Mouse (Mus musculus): ENCODE results near the gene Cadm1. TPM values are rescaled to one million over a fixed set of nuclear protein-coding genes. Genes with fewer than 3 reads are reported as not detected.
A peak's percentile ranks its signal among the peaks of the same experiment; 100 is the strongest.

Cadm1 gene
- total RNA-seq, 1 experiment from 2014 or later: 31.9 TPM

DNA sequence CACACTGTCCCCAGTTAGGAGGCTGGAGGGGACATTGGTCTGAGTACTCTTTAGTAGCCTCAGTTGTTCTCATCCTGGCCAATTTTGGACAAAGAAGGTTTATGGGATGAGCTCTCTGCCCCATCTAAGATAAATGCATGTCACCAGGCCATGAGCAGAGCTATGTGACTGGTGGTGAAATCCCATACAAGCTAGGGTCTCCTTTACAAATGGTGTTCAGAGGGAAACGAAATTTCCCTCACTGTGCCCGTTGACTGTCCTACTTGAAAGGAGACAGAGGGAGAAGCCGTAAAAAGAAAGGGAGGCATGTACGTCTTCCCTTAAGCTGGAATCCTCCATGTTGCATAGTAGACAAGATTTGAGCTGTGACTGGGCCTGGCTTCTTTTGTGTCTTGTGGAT is 272.6 kb downstream of the Cadm1 start:
- no peak for DNase-seq

DNA sequence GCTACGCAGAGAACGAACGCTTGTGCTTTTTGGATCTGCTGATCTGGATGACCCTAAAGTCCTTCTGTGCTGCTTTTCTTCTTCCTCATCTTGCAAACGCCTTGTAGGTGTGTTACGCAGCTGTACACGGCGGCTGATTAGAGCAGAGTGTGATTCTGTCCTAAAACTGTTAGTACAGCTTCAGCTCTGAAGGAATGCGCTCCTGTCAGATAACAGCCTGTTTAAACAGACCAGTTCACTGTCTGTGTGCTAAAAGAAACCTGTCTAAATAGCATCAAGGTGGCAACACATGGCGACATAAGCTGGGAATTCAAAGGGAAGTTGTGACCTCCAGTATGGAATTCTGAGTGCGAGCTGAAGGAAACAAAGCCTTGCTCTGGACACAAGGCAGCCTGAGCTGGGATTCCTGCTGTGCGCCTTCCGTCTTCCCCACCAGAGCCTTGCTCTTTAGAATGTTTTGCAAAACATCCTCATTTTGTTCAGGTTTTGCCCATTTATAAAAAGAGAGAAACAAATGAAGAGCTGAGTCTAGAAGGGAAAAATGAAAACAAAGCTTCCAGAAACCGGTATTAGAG is 273.6 kb downstream of the Cadm1 start:
- no peak for DNase-seq

DNA sequence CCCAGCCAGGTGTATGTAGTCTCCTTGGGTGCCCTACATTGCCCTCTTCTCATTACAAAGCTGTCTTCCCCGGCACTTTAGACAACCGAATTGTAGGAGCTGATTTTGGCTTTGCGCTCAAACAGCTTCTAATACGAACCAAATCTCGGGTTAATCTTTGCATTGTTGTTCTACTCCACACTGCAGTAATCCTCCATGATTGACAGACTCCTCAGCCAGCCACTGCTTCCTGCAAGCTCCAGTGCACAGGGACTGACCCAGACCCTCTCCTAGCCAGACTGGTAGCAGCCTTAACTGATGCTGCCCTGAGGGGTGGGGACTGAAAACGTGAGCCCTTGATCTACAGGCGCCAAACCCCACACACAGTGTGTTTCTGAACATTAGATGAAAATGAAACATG is 275.7 kb downstream of the Cadm1 start:
- no peak for DNase-seq

DNA sequence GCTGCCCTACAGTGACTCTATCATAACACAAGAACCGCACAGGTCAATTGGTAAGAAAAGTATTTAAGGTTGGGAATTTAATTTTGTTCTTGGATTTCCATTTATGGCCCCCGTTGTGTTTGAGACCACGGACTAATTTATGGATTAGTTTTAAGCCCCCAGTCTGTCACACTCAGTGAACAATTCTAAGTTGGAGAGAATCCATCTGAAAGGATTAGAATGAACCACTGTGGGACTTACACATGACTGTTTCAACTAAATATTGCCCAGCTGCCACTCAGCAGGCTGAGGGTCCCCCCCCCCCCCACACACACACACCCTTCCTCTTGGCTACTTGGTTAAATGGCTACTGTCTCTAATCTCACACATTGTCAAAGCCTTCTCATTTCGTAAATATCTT is 295.7 kb downstream of the Cadm1 start:
- DNase-seq: no peak

DNA sequence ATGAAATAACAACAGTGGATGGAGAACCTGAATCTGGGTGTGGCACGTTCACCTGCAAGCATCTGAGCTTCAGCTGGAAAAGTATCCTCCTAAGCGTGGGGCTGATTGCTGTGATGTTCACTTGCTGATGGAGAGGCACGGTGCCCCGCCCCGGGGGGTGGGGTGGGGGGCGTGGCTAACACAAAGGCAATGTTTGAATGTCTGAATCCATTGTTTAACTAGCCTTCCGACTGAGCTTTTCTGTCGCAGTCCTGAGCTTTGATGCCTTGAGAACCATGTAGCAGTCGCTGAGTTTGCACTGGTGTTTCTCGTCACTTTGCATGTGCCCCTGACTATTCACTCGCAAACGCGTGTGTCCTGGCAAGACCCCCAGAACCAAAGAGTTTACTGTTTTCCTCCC is 298.8 kb downstream of the Cadm1 start:
- DNase-seq: peak; percentile 61

DNA sequence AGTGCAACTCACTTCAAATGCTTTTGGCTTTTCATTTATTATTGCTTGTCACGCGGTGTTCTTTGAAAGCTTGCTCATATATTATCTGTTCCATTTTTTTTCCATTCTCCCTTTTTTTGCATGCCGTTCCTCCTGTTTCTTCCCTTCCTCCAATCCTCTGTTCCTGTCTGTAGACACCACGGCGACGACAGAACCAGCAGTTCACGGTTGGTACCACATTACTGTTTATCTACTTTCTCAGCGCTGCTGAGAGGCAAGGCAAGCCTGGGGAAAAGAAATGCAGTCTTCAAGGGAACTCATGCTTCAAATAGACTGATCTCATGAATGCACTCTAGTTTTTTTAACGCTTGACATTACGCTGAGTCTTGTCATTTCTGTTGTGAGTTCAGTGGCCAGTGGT is 299.2 kb downstream of the Cadm1 start:
- DNase-seq: no peak

DNA sequence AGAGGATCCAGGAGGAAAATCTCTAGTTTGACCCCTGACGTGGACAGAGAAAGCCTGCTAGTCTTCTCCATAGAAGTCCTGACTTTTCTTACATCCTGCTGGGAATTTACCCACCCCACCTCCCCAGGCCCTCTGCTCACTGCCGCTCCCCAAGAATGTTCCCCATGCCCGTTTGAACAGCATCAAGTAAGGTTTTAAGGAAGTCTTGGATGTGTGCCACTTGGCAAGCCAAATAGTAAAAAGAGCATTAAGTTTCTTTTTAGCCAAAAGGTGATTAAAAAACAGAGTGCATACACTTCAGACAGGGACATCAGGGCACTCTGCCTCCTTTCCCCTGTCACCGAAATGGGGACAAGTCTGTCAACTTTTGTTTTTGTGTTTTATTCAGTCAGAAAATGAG is 299.9 kb downstream of the Cadm1 start:
- DNase-seq: no peak

DNA sequence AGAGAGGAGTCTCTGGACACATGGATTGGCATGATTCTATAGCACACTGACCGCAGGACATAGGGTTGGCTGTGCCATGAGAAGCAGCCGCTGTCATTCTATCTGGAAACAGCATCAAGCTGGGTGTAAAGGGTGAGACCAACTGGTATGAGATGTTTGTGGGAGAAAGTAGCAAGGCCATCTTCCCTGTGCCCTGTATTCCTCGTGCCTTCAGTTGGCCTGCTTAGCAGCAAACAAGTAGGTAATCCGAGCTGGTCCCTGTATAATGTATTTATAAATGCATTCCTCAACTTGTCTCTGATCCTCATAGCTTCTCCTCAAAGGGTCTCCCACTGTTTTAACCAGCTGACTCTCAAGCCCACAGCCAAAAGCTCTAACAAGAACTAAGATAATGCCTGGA is 301.4 kb downstream of the Cadm1 start:
- DNase-seq: no peak

DNA sequence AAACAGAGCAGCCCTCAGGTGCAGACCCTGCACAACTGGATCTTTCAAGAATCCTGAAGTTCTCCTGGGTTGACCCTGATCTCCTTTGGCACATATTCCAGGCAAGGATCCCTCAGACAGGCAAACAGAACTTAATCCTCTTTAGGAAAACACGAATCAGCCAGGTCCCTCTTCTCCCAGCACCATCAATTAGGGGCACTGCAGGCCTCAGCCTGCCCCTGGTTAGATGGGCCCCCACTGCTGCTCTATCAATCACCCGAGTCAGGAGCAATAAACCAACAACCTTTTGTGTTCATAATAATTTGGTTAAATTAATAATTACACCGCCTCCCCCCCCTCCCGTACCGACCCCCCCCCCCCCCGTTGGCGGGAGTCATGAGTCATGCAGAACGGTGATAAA is 308.2 kb downstream of the Cadm1 start:
- no peak for DNase-seq

DNA sequence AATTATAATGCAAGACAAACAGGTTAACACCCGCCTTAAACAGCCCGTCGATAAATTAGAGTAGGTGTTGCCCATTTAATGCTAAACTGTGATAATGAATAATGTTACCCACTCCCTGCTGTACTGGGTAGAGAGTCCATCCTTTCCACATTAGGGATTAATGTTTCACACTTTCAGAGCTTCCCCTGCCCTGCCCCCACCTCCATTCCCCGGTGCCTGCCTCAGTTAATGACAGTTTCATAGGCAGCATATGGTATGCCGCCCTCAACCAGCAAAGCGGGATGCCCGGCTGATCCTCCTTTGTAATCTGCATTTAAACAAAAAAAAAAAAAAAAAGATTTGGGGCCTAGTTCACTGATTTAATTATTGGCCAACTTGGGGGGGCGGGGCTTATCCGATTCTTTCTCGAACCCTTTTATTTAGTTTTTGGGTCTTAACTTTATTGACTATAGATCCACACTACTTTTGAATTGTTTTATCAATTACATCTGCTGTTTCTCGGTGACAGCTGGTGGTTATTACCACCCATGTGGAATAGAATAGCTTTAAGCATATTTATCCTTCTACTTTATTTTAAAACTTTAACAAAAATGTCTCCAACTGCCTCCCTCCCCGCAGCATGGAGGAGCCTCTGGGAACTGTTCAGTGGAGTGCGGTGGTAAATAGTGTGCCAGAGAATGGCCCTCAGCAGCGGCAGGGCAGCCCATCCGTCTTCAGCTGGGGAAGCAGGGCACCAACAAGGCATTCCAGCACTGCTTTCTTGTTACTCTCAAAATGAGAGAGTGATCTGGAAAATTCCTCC is 309.1 kb downstream of the Cadm1 start:
- DNase-seq: no peak

DNA sequence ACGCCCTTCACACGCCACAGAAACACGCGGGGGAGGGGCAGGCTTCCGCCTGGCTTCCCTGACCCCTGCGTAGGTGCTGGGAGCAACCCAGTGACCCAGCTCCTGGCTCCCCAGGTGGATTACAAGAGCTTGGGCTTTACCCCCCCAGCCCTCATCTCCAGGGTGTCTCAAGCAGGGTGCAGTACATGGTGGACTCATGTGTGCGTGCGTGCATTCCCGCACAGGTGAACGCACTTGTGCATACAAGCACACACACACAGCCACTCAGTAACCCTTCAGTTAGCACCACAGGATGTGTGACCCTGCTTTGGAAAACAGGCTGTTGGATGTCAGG is 309.7 kb downstream of the Cadm1 start:
- DNase-seq: no peak

DNA sequence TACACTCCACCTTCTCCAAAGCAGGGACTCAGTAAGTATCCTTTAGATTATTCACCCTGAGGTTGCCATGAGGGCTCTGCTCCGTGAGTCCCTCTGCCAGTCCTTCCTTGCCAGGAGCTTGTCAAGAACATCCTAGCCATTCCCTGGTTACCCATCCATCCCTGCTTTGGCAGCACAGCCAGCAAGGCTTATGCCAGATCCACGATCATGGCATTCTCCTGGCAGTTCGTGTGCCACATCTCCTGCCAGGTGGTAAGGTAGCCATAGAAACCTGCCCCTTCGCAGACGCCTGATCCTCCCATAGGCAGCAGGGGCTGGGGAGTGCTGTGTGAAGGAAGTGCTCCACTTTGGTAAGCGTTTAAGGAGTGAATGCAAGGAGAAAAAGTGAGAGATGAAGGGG is 313.4 kb downstream of the Cadm1 start:
- DNase-seq: no peak

DNA sequence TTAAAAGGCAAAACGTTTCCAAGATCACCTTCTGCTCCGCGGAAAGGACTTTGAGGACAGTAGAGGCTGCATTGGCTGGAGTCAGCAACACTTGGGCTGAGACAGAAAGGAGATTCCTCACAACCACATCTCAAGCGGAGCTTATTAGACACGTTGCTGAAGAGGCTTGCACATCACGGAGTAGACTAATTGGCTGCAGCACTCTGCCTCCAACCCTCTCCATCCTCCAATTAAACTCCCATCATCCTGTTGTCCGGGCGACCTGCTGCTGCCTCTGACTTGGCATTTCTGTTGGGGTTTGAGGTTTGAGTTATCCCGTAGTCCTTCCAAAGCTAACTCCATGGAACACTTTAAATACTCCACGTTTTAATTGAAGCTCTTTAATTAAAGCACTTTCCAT is 316.3 kb downstream of the Cadm1 start:
- DNase-seq: no peak

DNA sequence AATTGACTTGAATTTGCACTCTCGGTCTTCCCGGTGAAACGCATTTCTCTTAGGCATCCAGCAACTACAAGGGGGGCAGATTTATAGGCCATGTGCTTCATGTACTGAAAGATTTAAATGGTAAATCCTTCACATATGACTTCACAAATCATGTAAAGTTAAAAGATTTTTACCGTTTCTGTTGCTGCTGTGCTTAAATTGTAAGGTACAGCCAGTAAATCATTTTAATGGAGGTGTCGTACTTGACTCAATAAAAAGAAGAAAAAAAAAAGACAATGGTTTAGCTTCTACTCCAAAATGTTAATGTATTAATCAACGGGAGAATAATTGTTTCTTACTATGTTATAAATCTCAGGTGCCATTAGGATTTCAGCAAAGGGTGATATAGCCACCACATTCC is 317.0 kb downstream of the Cadm1 start:
- DNase-seq: no peak

DNA sequence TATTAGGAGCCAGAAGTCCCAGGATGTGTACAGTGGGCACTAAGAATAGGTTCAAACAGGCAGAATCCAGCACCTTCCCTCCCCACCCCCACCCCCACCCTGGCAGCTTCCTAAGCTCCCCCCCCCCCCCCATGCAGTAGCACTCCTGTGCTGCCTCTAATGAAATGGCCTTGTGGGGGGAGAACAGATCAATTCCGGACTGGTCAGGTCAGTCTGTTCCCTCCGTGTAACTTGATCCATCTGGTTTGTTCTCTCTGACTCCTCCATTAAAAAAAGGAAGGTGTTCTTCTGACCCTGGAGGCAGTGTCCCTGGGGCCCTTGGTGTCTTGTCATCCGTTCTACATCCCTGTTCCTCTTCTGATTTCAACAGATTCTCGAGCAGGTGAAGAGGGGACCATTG is 317.8 kb downstream of the Cadm1 start:
- DNase-seq: no peak

DNA sequence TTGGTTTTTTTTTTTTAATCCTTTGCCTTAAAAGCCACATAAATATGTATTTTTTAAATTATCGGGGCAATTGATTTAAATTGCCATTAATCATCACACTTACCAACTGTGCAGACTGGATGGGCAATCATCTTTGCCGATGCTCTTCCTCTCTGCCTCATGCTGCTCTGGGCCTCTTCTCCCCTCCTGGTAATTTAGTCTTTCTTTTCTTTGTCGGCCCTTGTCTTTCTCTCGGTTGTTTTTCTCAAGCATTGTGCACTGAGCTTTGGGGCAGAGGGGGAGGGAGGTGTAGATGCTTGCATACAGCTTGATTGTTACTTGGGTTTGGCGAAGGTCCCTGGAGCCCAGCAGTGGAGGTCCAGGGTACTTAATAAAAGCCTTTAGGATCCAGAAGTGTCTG is 318.8 kb downstream of the Cadm1 start:
- no peak for DNase-seq

DNA sequence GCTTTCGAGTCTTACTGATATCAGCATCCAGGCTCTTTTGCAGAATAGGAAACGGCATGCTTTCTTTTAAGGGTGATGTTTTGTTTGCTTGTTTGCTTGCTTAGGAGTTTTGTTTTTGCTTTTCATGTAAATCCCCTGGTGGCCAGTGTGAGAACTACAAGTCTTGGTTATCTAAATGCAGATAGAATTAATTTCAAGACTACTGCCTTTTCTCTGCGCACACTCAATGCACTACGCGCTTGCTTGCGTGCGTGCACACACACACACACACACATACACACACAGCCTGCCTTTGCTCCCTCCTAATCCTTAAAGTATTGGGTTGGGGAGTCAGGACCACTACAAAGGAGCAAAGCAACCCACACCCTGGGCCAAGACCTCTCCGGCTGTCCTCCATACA is 326.3 kb downstream of the Cadm1 start:
- peak; percentile 34 for DNase-seq

DNA sequence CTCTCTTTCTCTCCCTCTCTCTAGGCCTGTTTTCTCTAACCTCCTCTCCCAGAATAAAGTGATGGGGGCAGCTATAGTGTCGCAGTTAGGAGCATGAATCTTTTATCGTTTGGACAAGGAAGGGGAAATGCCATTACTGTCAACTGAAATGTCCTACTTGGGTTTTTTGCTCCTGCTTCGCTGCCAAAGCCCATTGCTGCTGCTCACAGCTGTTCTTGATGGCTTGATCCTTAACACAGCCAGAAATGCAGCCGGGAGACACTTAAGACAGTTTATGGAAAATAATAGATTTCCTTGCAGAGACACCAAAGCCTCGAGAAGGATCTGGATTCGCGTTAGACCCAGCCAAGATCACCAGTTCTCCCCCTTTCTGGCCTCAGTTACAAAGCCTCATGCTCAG is 327.3 kb downstream of the Cadm1 start:
- no peak for DNase-seq

DNA sequence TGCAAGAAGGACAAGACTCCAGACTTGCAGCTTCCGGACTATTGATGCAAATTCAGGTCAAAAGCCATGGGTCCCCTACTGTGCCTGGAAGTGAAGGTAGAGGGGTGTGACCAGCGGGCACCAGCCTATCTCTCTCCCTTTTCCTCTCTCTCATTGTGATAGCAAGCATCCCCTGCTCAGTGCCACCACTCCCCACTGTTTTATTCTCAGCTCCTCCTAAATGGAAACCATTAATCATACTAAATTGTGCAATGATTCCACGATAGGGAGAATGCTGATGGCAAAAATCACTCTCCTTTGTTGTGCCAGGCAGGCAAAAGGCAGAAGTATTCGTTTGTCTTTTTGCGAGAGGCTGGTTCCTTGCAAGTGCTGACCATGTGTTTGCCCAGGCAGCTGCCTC is 328.2 kb downstream of the Cadm1 start:
- DNase-seq: no peak

DNA sequence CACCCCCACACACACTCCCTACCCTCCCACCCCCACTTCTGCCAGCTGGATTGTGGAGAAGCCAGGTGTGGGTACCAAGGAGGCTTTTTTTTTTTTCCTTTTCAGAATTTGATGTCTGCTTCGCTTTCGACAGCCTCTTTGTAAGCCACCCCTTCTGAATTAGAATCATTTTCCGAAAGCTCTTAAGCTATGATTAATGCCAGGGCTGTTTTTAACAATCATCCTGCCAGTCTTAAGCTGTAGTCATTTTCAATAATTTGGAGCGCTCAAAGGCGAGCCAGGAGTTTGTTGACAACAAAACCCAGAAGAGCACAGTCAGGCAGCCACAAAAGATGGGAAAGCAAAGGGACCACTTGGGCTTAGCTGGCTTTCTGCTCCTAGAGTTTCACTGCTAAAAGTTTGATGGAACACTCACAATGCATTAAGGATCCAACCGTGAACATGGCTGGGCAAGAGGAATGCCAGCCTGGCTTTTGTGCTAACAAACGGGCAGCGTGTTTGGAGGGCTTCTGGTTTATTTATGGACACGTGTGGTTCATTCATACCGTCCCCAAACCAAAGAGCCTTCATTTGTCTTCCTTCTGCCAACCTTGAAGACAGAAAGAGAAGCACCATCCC is 328.9 kb downstream of the Cadm1 start:
- no peak for DNase-seq

DNA sequence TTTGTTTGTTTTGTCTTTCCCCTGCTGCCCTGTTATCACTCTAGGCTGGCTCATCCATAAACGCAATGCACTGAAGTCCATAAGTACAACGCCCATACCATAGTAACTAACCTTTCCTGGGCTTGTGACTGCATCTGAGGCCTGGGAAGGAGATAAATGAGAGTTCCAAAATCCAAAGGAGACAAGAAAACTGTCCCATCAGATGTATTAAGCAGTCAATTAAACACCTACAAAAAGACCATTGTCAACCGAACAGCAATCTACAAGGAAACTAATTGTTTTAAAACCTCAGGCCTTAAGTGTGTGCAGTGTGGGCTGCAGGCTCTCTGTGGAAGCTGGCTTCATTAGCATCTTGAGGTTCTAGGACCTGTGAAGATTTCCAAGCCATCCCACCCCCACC is 331.0 kb downstream of the Cadm1 start:
- no peak for DNase-seq

DNA sequence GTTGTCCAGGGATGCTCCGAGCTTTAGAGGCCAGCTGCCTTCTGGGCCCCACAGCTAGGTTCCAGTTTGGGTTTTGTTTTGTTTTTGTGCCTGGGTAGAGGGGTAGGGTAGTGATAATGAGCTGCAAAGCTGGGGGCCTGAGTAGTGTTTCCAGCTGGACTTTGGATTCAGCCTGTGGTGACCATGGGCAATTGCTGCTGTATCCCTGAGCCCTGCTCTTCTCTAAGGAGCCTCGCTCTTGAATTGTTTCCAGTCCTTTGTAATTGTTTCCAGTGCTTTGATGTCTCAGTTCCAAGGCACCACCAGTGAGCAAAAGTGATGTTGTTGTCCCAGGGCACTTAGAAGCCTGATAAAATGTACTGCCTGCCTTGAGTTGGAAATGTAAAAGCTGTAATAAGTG is 331.8 kb downstream of the Cadm1 start:
- DNase-seq: no peak

DNA sequence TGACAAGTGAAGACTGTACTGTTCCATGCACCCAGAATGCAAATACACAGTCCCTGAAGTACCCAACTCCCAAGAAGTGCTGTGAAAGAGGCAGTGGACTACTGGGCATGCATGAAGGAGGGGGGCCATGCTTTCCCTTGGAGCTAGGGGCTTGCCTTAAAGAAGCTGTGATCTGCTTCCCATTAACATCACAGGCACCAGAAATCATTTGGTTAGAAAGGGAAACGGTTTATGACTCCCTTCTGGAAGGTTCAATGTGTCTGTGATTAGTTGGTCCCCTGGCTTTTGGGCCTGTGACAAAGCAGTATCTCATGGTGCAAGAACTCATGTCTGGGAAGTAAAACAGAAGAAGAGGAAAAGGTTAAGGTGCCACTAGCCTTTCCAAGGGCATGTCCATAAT is 336.0 kb downstream of the Cadm1 start:
- DNase-seq: no peak

DNA sequence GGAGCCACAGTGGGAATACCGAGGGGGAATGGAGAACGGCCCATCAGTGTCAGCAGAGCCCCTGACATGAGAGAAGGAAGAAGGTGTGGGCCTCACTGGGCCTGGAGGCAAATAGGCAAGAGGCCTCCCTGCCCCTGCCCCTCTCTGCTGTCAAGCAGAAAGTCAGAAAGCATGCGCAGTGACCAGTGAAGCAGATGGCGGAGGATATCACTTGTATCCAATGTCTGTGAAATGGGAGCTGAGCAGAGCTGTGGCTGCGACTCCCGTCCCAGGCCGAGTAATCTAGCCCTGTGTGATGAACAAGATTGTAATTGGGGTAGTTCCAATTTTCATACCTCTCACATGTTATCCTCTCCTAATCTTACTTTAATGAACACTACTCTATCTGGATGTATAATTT is 337.5 kb downstream of the Cadm1 start:
- DNase-seq: no peak

Data from adrenal gland, postnatal 14 days (tissue).